Mouse (Mus musculus) cortical plate, adult 2 months (tissue): Measurements from ENCODE around the gene Fcnb.

Experiments used
- CTCF ChIP-seq: fragments of 200-500 bp; IDR thresholded peaks from 2 replicates; pipeline ENCODE4 v1.5.1; 2011; ENCODE audit warnings: mild to moderate bottlenecking, control low read depth, low read length; ENCODE audit not compliant: insufficient read depth; ENCODE audit errors: extremely low read depth
- POLR2A ChIP-seq: fragments of 200-500 bp; IDR thresholded peaks from 2 replicates; pipeline ENCODE4 v1.6.1; 2011; ENCODE audit warnings: mild to moderate bottlenecking, low read length, control low read depth; ENCODE audit not compliant: insufficient read depth; ENCODE audit errors: extremely low read depth

DNA sequence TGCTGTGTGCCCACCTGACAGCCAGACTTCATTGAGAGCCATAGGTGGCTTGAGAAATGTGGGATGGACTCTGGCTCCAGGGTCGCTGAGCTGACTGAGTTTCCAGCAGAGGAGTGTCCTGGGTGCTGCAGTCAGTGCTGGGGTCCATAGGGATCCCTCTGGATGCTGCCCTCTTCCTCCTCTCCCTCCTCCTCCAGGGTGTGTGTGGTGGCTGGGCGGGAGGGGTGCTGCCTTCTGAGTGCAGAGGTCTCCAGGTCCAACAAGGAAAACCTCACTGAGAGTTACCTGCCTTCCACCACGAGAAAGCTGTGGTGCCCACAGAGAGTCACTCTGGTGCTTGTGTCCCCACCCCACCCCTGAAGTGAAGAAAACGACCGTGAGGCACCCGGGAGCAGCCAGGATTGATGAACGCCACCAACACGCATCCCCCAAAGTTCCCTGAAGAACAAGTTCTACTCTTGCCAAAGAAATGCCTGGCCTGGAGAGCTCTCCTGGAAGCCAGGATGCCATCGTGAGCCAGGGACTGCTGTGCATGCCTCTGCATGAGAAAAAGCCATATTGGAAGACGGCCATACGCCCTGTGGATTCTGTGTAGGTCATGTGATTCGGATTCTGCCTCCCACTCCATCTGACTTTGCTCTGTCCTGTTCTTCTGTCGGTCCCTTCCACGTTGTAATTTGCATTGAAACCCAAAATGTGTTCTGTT is 46.1 kb downstream of the Fcnb start:
- no peak for TF ChIP-seq CTCF
- TF ChIP-seq POLR2A, result no peak
